Mouse (Mus musculus) liver, adult 2 months (tissue): ENCODE results near the gene Prpf4b.
"Not testable (repeated sequence)": the region's sequence is repeated elsewhere in the genome, so short reads cannot be mapped to it uniquely, and the experiment has no call there.

Experiments
- CTCF ChIP-seq: fragments of 200-500 bp; IDR thresholded peaks from 2 replicates; pipeline ENCODE4 v1.5.1; 2011; ENCODE audit warnings: low read depth, low read length, control low read depth
- POLR2A ChIP-seq: fragments of 200-500 bp; IDR thresholded peaks from 2 replicates; pipeline ENCODE4 v1.6.1; 2011; ENCODE audit warnings: low read length, control low read depth; ENCODE audit not compliant: insufficient read depth; ENCODE audit errors: extremely low read depth

DNA sequence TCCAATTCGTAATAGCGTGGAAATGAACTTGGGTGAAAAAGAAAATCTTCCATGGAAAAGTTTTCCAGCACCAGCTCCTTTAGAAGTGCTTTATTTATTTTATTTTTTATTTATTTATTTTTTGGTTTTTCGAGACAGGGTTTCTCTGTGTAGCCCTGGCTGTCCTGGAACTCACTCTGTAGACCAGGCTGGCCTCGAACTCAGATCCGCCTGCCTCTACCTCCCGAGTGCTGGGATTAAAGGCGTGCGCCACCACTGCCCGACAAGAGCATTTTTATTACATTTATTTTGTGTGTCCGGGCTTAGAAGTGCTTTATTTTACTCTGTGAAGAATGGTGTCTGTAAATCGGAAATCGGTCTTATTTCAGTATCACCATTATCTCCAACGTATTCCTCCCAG lies 366 bp upstream of the Prpf4b start:
- not testable (repeated sequence) for TF ChIP-seq CTCF, POLR2A
